Mouse (Mus musculus) intestine, postnatal 0 days (tissue): ENCODE measurements around the gene Cnot4. TPM values are rescaled to one million over a fixed set of nuclear protein-coding genes. Genes with fewer than 3 reads are reported as not detected.

Experiments used
- ATAC-seq: fragments of 200-750 bp; cut with Nextera tagmentation; 2 replicates; pipeline ENCODE4 v1.8.0; 2017; ENCODE audit warnings: mild to moderate bottlenecking, moderate TSS enrichment, moderate library complexity
- H3K27ac ChIP-seq: fragments of 300-500 bp; sonication (generic); 2 replicates; pipeline ENCODE4 v1.5.1; 2014; ENCODE audit warnings: mild to moderate bottlenecking, low read depth, low read length, moderate library complexity
- H3K27me3 ChIP-seq: fragments of 300-500 bp; sonication (generic); replicated peaks from 2 replicates; pipeline ENCODE4 v1.6.1; 2014; ENCODE audit warnings: low read length, mixed read lengths; ENCODE audit not compliant: control insufficient read depth, insufficient read depth
- H3K36me3 ChIP-seq: fragments of 300-500 bp; sonication (generic); 2 replicates; pipeline ENCODE4 v1.6.1; 2014; ENCODE audit warnings: mild to moderate bottlenecking, moderate library complexity; ENCODE audit not compliant: control insufficient read depth, insufficient read depth
- H3K4me1 ChIP-seq: fragments of 300-500 bp; sonication (generic); replicated peaks from 2 replicates; pipeline ENCODE4 v1.6.1; 2014; ENCODE audit warnings: antibody characterized with exemption, low read length, mixed read lengths; ENCODE audit not compliant: control insufficient read depth, insufficient read depth
- H3K4me2 ChIP-seq: fragments of 300-500 bp; sonication (generic); replicated peaks from 2 replicates; pipeline ENCODE4 v1.6.1; 2014; ENCODE audit warnings: low read depth, mild to moderate bottlenecking, moderate library complexity
- H3K4me3 ChIP-seq: fragments of 300-500 bp; sonication (generic); 2 replicates; pipeline ENCODE4 v1.5.1; 2014; ENCODE audit warnings: low read depth, low read length
- H3K9ac ChIP-seq: fragments of 300-500 bp; sonication (generic); 2 replicates; pipeline ENCODE4 v1.6.1; 2014; ENCODE audit warnings: mild to moderate bottlenecking, low read depth, low read length
- H3K9me3 ChIP-seq: fragments of 300-500 bp; sonication (generic); 2 replicates; pipeline ENCODE4 v1.6.1; 2016; ENCODE audit warnings: mixed run types; ENCODE audit not compliant: control insufficient read depth
- CTCF ChIP-seq: sonication (generic); IDR thresholded peaks from 2 replicates; pipeline ENCODE4 v1.5.1; 2016; ENCODE audit warnings: low read depth, mild to moderate bottlenecking, control low read depth, antibody characterized with exemption, moderate library complexity
- WGBS: fragments of 180-500 bp; shearing (Covaris S2); extraction: QIAGEN DNeasy Blood & Tissue Kit; methylation state at CpG from one replicate; pipeline ENCODE4 v1.1.7; 2014; 5-methylcytosine and 5-hydroxymethylcytosine counted together
- polyA plus RNA-seq: library from polyadenylated mRNA; unstranded; fragments of >200 nt; fragmentation: Nextera tagmentation; extraction: Ambion mirVana; gene quantifications from 2 replicates; pipeline ENCODE4 v1.2.1, GENCODE M21; 2015

The Cnot4 gene
- polyA plus RNA-seq, 1 experiment from 2014 or later = 15.1 TPM

- Histone ChIP-seq H3K27ac (no peak overlapping the region), H3K4me3 (no peak overlapping the region), H3K36me3 (no peaks in the 10 kb centered on the region), H3K4me1 (0 out of 2 replicates have a peak, but pooled peaks cover 5% of the 10 kb centered on the region), H3K4me2 (peak overlapping the region; percentile 24), H3K27me3 (no peaks in the 10 kb centered on the region), H3K9ac (no peak overlapping the region), H3K9me3 (no peaks in the 10 kb centered on the region)
- peak; percentile 66 for ATAC-seq
- WGBS = 18% methylated on average over 4 of the region's 4 CpGs
- no peak for TF ChIP-seq CTCF
These were observed 35.7 kb upstream of the Cnot4 start for GRCm38 (mm10) chr6:35169250-35169649.

DNA sequence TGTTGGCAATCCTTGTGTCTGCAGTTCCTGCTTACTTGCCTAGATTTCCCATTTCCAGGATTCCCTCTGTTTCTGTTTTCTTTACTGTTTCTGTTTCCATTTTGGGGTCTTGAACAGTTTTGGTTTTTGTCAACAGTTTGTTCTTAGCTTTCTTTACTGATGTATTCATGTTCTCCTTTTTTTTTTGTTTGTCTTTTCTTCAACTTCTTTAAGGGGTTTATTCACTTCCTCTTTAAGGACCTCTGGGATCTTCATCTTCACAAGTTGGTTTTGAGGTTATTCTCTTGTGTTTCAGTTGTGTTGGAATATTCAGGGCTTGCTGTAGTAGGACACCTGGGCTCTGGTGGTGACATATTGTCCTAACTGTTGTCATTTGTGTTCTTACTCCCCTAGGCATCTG lies 21.0 kb upstream of the Cnot4 start:
- H3K4me1 ChIP-seq = no peaks in the 10 kb centered on the region
- ATAC-seq = no peak

GRCm38 (mm10) chr6:35147726-35148422 lies 14.3 kb upstream of the Cnot4 start:
- H3K9ac ChIP-seq = no peak overlapping the region
- no peak overlapping the region for H3K4me2 ChIP-seq
- H3K4me3 ChIP-seq = no peak overlapping the region
- no peak overlapping the region for H3K27ac ChIP-seq
- no peak for ATAC-seq
- no peaks in the 10 kb centered on the region for H3K27me3 ChIP-seq
- H3K36me3 ChIP-seq = no peaks in the 10 kb centered on the region
- no peaks in the 10 kb centered on the region for H3K9me3 ChIP-seq
- no peaks in the 10 kb centered on the region for H3K4me1 ChIP-seq
- 74% methylated on average over 3 of the region's 3 CpGs for WGBS
- no peak for TF ChIP-seq CTCF

More for the DNA sequence above, 21.0 kb upstream of the Cnot4 start:
- H3K36me3 ChIP-seq = no peaks in the 10 kb centered on the region
- TF ChIP-seq CTCF = no peak
- no peak overlapping the region for H3K4me2 ChIP-seq
- no peak overlapping the region for H3K27ac ChIP-seq
- H3K27me3 ChIP-seq = no peaks in the 10 kb centered on the region
- H3K4me3 ChIP-seq = no peak overlapping the region
- H3K9me3 ChIP-seq = no peaks in the 10 kb centered on the region
- H3K9ac ChIP-seq = no peak overlapping the region

DNA sequence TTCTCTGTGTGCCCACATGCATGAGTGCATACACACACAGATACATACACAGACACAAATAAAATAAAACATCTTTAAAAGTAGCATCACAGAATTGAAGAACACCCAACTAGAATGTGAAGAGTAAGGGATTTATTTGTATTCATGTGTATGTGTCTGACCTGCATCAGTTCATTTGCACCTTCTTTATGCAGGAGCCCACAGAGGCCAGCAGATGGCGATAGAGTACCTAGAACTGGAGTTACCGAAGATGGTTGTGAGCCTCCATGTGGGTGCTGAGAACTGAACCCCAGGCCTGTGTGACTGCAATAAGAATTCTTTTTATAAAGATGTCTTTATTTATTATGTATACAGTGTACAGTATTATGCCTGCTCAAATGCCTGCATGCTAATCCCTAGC lies 12.0 kb upstream of the Cnot4 start:
- ATAC-seq = no peak
- H3K4me3 ChIP-seq = no peak overlapping the region
- 82% methylated on average over 2 of the region's 2 CpGs for WGBS
- TF ChIP-seq CTCF = peak; percentile 33; the same call in 1 of the 2 replicates
- H3K4me2 ChIP-seq = no peak overlapping the region
- no peaks in the 10 kb centered on the region for H3K36me3 ChIP-seq
- no peaks in the 10 kb centered on the region for H3K4me1 ChIP-seq
- H3K9ac ChIP-seq = no peak overlapping the region
- H3K9me3 ChIP-seq = no peaks in the 10 kb centered on the region
- H3K27me3 ChIP-seq = no peaks in the 10 kb centered on the region
- H3K27ac ChIP-seq = no peak overlapping the region

DNA sequence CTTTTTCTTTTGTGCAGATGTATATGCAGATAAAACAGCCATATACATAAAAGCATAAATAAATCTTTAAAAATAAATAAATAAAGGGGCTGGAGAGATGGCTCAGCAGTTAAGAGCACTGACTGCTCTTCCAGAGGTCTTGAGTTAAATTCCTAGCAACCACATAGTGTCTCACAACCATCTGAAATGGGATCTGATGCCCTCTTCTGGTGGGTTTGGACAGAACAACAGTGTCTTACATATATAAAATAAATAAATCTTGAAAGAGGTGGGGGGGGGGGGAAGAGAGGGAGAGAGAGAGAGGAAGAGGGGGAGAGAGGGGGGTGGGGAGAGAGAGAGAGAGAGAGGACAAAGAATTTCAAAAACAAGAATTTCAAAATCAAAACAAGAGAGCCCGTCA lies 6.8 kb upstream of the Cnot4 start:
- Histone ChIP-seq H3K36me3 (no peaks in the 10 kb centered on the region), H3K9ac (no peak overlapping the region), H3K4me1 (no peaks in the 10 kb centered on the region), H3K4me2 (no peak overlapping the region), H3K27me3 (no peaks in the 10 kb centered on the region), H3K27ac (no peak overlapping the region), H3K9me3 (no peaks in the 10 kb centered on the region), H3K4me3 (no peak overlapping the region)
- TF ChIP-seq CTCF = no peak
- WGBS = 87% methylated on average over 1 of the region's 1 CpGs
- ATAC-seq = no peak

DNA sequence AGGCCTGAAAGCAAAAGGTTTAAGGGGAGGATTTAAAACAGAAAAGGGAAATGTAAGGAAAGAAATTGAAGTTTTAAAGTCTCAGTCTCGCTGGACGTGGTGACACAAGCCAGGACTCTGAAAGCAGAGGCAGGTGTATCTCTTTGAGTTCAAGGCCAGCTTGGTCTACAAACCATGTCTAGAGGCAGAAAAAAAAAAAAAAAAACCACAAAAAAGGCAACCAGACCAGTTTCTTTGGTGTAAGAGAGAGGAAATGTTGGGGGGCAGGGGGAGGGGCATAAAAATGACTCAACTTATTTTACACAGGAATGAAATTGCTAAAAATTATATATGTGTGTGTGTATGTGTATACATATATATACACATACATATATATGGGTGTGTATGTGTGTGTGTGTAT lies 1.3 kb upstream of the Cnot4 start:
- Histone ChIP-seq H3K36me3 (no peaks in the 10 kb centered on the region), H3K9ac (no peak overlapping the region), H3K4me1 (no peaks in the 10 kb centered on the region), H3K27ac (no peak overlapping the region), H3K4me3 (0 out of 2 replicates have a peak overlapping the region, but pooled peaks have one; percentile 78), H3K9me3 (no peaks in the 10 kb centered on the region), H3K4me2 (peak overlapping the region; percentile 73), H3K27me3 (no peaks in the 10 kb centered on the region)
- no peak for ATAC-seq
- WGBS = 46% methylated on average over 2 of the region's 2 CpGs
- no peak for TF ChIP-seq CTCF
